Mouse (Mus musculus) MEL-GATA-1-ER (cell line): ENCODE data around the gene Tubd1.

Source experiments
- DNase-seq: peaks from one replicate; pipeline ENCODE4 v3.0.0-alpha.2; 2012; ENCODE audit warnings: low read depth; ENCODE audit errors: extremely low read depth

The Tubd1 gene

GRCm38 (mm10) chr11:86558258-86558657 is 13.5 kb downstream of the Tubd1 start:
- DNase-seq = no peak

GRCm38 (mm10) chr11:86568425-86568824 is 23.6 kb downstream of the Tubd1 start:
- no peak for DNase-seq

GRCm38 (mm10) chr11:86570261-86570746 is 25.5 kb downstream of the Tubd1 start:
- DNase-seq = no peak

- DNase-seq = no peak
Observed at GRCm38 (mm10) chr11:86571047-86571855, 26.5 kb downstream of the Tubd1 start.

- no peak for DNase-seq
Observed at GRCm38 (mm10) chr11:86571871-86572270, 27.1 kb downstream of the Tubd1 start.

- no peak for DNase-seq
Observed at GRCm38 (mm10) chr11:86572623-86573022, 27.8 kb downstream of the Tubd1 start.

- DNase-seq = no peak
Observed at GRCm38 (mm10) chr11:86573646-86574231, 28.9 kb downstream of the Tubd1 start.

GRCm38 (mm10) chr11:86574408-86574807 is 29.6 kb downstream of the Tubd1 start:
- DNase-seq = no peak

- no peak for DNase-seq
Observed at GRCm38 (mm10) chr11:86575632-86576378, 31.0 kb downstream of the Tubd1 start.

GRCm38 (mm10) chr11:86577231-86577630 is 32.4 kb downstream of the Tubd1 start:
- DNase-seq = no peak

GRCm38 (mm10) chr11:86578106-86578808 is 33.5 kb downstream of the Tubd1 start:
- DNase-seq = no peak

- DNase-seq = no peak
Observed at GRCm38 (mm10) chr11:86578809-86579730, 34.3 kb downstream of the Tubd1 start.

- DNase-seq = no peak
Observed at GRCm38 (mm10) chr11:86579731-86580318, 35.0 kb downstream of the Tubd1 start.

GRCm38 (mm10) chr11:86580319-86581113 is 35.7 kb downstream of the Tubd1 start:
- DNase-seq = no peak

- peak; percentile 83 for DNase-seq
Observed at GRCm38 (mm10) chr11:86581250-86581753, 36.5 kb downstream of the Tubd1 start.

- no peak for DNase-seq
Observed at GRCm38 (mm10) chr11:86581943-86582542, 37.3 kb downstream of the Tubd1 start.

GRCm38 (mm10) chr11:86582543-86583260 is 37.9 kb downstream of the Tubd1 start:
- DNase-seq = no peak

GRCm38 (mm10) chr11:86583313-86583825 is 38.6 kb downstream of the Tubd1 start:
- DNase-seq = no peak
